Comparison of ENCODE assay signal across 17 mouse cellular contexts in the genomic region with DNA sequence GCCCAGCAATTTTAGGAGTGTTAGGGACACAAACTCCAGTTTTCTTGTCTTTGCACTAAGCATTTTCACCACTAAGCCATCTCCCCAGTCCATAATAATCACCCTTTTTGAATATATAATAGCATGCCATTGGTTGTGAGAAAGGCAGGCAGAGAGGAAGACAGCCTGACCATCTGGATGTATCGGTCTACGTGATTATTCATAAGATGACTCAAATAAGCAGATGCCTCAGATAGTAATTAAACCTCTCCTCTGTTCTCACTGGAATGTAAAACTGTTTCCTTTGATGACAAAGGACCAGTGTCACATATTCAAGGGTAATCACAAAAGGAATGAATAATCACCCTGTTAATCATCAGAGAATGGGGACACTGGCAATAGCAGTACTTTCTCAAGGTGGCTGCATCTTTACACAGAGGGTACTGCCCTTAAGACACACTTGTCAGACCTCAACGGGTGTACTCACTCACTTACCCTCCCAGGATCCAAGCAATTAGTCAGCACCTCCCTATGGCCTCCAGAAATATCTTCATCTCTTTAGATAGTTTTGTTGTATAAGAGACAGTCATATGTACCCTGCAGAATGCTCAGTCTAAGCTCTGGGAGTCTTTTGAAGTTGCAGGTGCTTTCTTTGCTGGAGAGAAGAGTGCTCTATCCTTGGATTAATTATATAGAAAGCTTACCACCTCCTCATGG.
DNase-seq lines count a peak whose midpoint lies in the region; TF ChIP-seq lines count a peak whose summit lies in the region.
"Had no signal": no experiment of that assay in that cellular context is flagged by ENCODE, and none has a peak within 500 bp of the region (broad histone marks: within the 10 kb centered on the region; RNA-seq: fewer than 3 reads in every experiment).

No protein-coding gene starts in this region.

- peak overlapping the region; percentile 29; the same call in 1 of the 2 replicates for H3K27ac ChIP-seq in layer of hippocampus, adult 2 months
- H3K27ac ChIP-seq: embryonic facial prominence, embryonic 15.5 days; heart, embryonic 15.5 days; limb, embryonic 15.5 days; lung, embryonic 15.5 days had no signal

- H3K4me3 ChIP-seq in layer of hippocampus, adult 2 months, result no peak overlapping the region
- H3K4me3 ChIP-seq: embryonic facial prominence, embryonic 15.5 days; heart, embryonic 15.5 days; limb, embryonic 15.5 days; lung, embryonic 15.5 days had no signal

- peak; percentile 21 to 34 for DNase-seq in frontal cortex, adult 2 months (ENCODE audit: extremely low spot score in 1 of 2, low spot score in 1 of 2)
- no peak for DNase-seq in frontal cortex, postnatal 14 days (ENCODE audit: low spot score in 2 of 2)
- DNase-seq in right cerebral cortex, adult 18-20 months, result peak; percentile 33
- no peak for DNase-seq in right cerebral cortex, postnatal 10 days (ENCODE audit: low spot score in 2 of 2)
- peak in 1 of 2 experiments; percentile 61 for DNase-seq in layer of hippocampus, adult 2 months (ENCODE audit: low spot score in 2 of 2)
- peak; percentile 5 for DNase-seq in retina, embryonic 14.5 days (ENCODE audit: low spot score)
- DNase-seq in thymus, adult 18-20 months, result no peak
- no peak for DNase-seq in kidney, postnatal 10 days
- DNase-seq: B cell, adult 2 months; cerebellum, adult 9-11 months; gastrocnemius, postnatal 14 days; kidney, postnatal 25 days; thymus, postnatal 36 days had no signal

- TF ChIP-seq CTCF in layer of hippocampus, adult 2 months (conservative IDR thresholded peaks at IDR 0.05), result 0 out of 2 replicates have a peak, but pooled peaks have one; percentile 7

Comparison
In these comparisons a context has a peak if more than half of its experiments do, and no peak if none do; other contexts are left out.
1. DNase-seq: peak in frontal cortex, adult 2 months (2 of 2), right cerebral cortex, adult 18-20 months (single experiment) and retina, embryonic 14.5 days (single experiment); none in frontal cortex, postnatal 14 days (0 of 2), right cerebral cortex, postnatal 10 days (0 of 2), thymus, adult 18-20 months (0 of 2) and kidney, postnatal 10 days (single experiment).